Mouse (Mus musculus): ENCODE data around the gene Egfl8. TPM values are rescaled to one million over a fixed set of nuclear protein-coding genes. Genes with fewer than 3 reads are reported as not detected.

Gene Egfl8
- polyA plus RNA-seq, 1 experiment from 2014 or later = 3.1 TPM

- H3K4me3 ChIP-seq (ENCODE audit: low read depth, low read length) = peak within 1 kb of the TSS; percentile 97
- H3K4me2 ChIP-seq (ENCODE audit: low read depth, low read length) = peak within 1 kb of the TSS; percentile 83
- H3K9ac ChIP-seq (replicated peaks; ENCODE audit: low read length) = peak within 1 kb of the TSS; percentile 94
- DNase-seq (ENCODE audit: low spot score) (peak; percentile 98), ATAC-seq (replicated peaks; ENCODE audit: insufficient number of reproducible peaks, low FRiP score, low TSS enrichment, low read depth) (peak; percentile 95)
- no peaks in the 10 kb centered on the region for H3K9me3 ChIP-seq (replicated peaks; ENCODE audit: control insufficient read depth, low read length)
- H3K27ac ChIP-seq (replicated peaks; ENCODE audit: low read depth, low read length) = 0 out of 2 replicates have a peak within 1 kb of the TSS, but pooled peaks have one; percentile 63
- no peaks in the 10 kb centered on the region for H3K27me3 ChIP-seq (ENCODE audit: control insufficient read depth, insufficient read depth, low read length)
- H3K4me1 ChIP-seq (ENCODE audit: control insufficient read depth, insufficient read depth, low read length) = peaks cover 5% of the 10 kb centered on the region; the same call in 1 of the 2 replicates
- peaks cover 7% of the 10 kb centered on the region for H3K36me3 ChIP-seq (replicated peaks; ENCODE audit: control insufficient read depth, insufficient read depth, low read depth, low read length)
- 2% methylated on average over 62 of the region's 66 CpGs for WGBS
Observed at GRCm38 (mm10) chr17:34646906-34647787, 31.4 kb upstream of the Egfl8 start, which contains the start of gene Atf6b. TSS of gene Atf6b (plus strand) at chr17:34647146.

GRCm38 (mm10) chr17:34645831-34646511, 30.2 kb upstream of the Egfl8 start:
- ATAC-seq (replicated peaks; ENCODE audit: insufficient number of reproducible peaks, low FRiP score, low TSS enrichment, low read depth) = no peak
- Histone ChIP-seq H3K4me2 (ENCODE audit: low read depth, low read length) (no peak overlapping the region), H3K27ac (replicated peaks; ENCODE audit: low read depth, low read length) (no peak overlapping the region)

GRCm38 (mm10) chr17:34645256-34645829, 29.6 kb upstream of the Egfl8 start:
- H3K27me3 ChIP-seq (ENCODE audit: control insufficient read depth, insufficient read depth, low read length) = no peaks in the 10 kb centered on the region
- no peaks in the 10 kb centered on the region for H3K9me3 ChIP-seq (replicated peaks; ENCODE audit: control insufficient read depth, low read length)
- ATAC-seq (replicated peaks; ENCODE audit: insufficient number of reproducible peaks, low FRiP score, low TSS enrichment, low read depth) (no peak), DNase-seq (ENCODE audit: low spot score) (no peak)
- peak overlapping the region; percentile 61 for H3K9ac ChIP-seq (replicated peaks; ENCODE audit: low read length)
- no peaks in the 10 kb centered on the region for H3K36me3 ChIP-seq (replicated peaks; ENCODE audit: control insufficient read depth, insufficient read depth, low read depth, low read length)
- H3K4me1 ChIP-seq (ENCODE audit: control insufficient read depth, insufficient read depth, low read length) = peaks cover 5% of the 10 kb centered on the region; the same call in 1 of the 2 replicates
- no peak overlapping the region for H3K27ac ChIP-seq (replicated peaks; ENCODE audit: low read depth, low read length)
- peak overlapping the region; percentile 48 for H3K4me3 ChIP-seq (ENCODE audit: low read depth, low read length)
- peak overlapping the region; percentile 34 for H3K4me2 ChIP-seq (ENCODE audit: low read depth, low read length)
- WGBS = 40% methylated on average over 10 of the region's 10 CpGs

More at GRCm38 (mm10) chr17:34645831-34646511, 30.2 kb upstream of the Egfl8 start:
- H3K9ac ChIP-seq (replicated peaks; ENCODE audit: low read length) = no peak overlapping the region
- no peaks in the 10 kb centered on the region for H3K9me3 ChIP-seq (replicated peaks; ENCODE audit: control insufficient read depth, low read length)
- peaks cover 3% of the 10 kb centered on the region for H3K36me3 ChIP-seq (replicated peaks; ENCODE audit: control insufficient read depth, insufficient read depth, low read depth, low read length)
- no peaks in the 10 kb centered on the region for H3K27me3 ChIP-seq (ENCODE audit: control insufficient read depth, insufficient read depth, low read length)
- DNase-seq (ENCODE audit: low spot score) = no peak
- H3K4me1 ChIP-seq (ENCODE audit: control insufficient read depth, insufficient read depth, low read length) = peaks cover 5% of the 10 kb centered on the region; the same call in 1 of the 2 replicates
- H3K4me3 ChIP-seq (ENCODE audit: low read depth, low read length) = no peak overlapping the region
- 88% methylated on average over 30 of the region's 30 CpGs for WGBS

GRCm38 (mm10) chr17:34644608-34645007, 28.8 kb upstream of the Egfl8 start, which contains the start of gene Fkbpl:
TSS of gene Fkbpl (plus strand) at chr17:34644764.
- no peaks in the 10 kb centered on the region for H3K27me3 ChIP-seq (ENCODE audit: control insufficient read depth, insufficient read depth, low read length)
- no peak within 1 kb of the TSS for H3K27ac ChIP-seq (replicated peaks; ENCODE audit: low read depth, low read length)
- no peaks in the 10 kb centered on the region for H3K36me3 ChIP-seq (replicated peaks; ENCODE audit: control insufficient read depth, insufficient read depth, low read depth, low read length)
- H3K9me3 ChIP-seq (replicated peaks; ENCODE audit: control insufficient read depth, low read length) = no peaks in the 10 kb centered on the region
- peak within 1 kb of the TSS; percentile 61 for H3K9ac ChIP-seq (replicated peaks; ENCODE audit: low read length)
- peak; percentile 24 for ATAC-seq (replicated peaks; ENCODE audit: insufficient number of reproducible peaks, low FRiP score, low TSS enrichment, low read depth)
- peaks cover 5% of the 10 kb centered on the region; the same call in 1 of the 2 replicates for H3K4me1 ChIP-seq (ENCODE audit: control insufficient read depth, insufficient read depth, low read length)
- peak; percentile 99 for DNase-seq (ENCODE audit: low spot score)
- H3K4me2 ChIP-seq (ENCODE audit: low read depth, low read length) = peak within 1 kb of the TSS; percentile 34
- peak within 1 kb of the TSS; percentile 48 for H3K4me3 ChIP-seq (ENCODE audit: low read depth, low read length)
- under 1% methylated on average over 16 of the region's 16 CpGs for WGBS

- DNase-seq (ENCODE audit: low spot score) = no peak
- Histone ChIP-seq H3K9me3 (replicated peaks; ENCODE audit: control insufficient read depth, low read length) (no peaks in the 10 kb centered on the region), H3K4me3 (ENCODE audit: low read depth, low read length) (no peak overlapping the region), H3K27ac (replicated peaks; ENCODE audit: low read depth, low read length) (no peak overlapping the region), H3K9ac (replicated peaks; ENCODE audit: low read length) (no peak overlapping the region), H3K4me1 (ENCODE audit: control insufficient read depth, insufficient read depth, low read length) (peaks cover 5% of the 10 kb centered on the region; the same call in 1 of the 2 replicates), H3K27me3 (ENCODE audit: control insufficient read depth, insufficient read depth, low read length) (no peaks in the 10 kb centered on the region), H3K4me2 (ENCODE audit: low read depth, low read length) (no peak overlapping the region), H3K36me3 (replicated peaks; ENCODE audit: control insufficient read depth, insufficient read depth, low read depth, low read length) (no peaks in the 10 kb centered on the region)
- no peak for ATAC-seq (replicated peaks; ENCODE audit: insufficient number of reproducible peaks, low FRiP score, low TSS enrichment, low read depth)
- 86% methylated on average over 10 of the region's 10 CpGs for WGBS
Observed at GRCm38 (mm10) chr17:34643944-34644343, 28.2 kb upstream of the Egfl8 start.

- no peak overlapping the region for H3K9ac ChIP-seq (replicated peaks; ENCODE audit: low read length)
- no peaks in the 10 kb centered on the region for H3K36me3 ChIP-seq (replicated peaks; ENCODE audit: control insufficient read depth, insufficient read depth, low read depth, low read length)
- no peak overlapping the region for H3K4me3 ChIP-seq (ENCODE audit: low read depth, low read length)
- no peak for DNase-seq (ENCODE audit: low spot score)
- no peak overlapping the region for H3K27ac ChIP-seq (replicated peaks; ENCODE audit: low read depth, low read length)
- H3K4me2 ChIP-seq (ENCODE audit: low read depth, low read length) = no peak overlapping the region
- no peak for ATAC-seq (replicated peaks; ENCODE audit: insufficient number of reproducible peaks, low FRiP score, low TSS enrichment, low read depth)
- no peaks in the 10 kb centered on the region for H3K9me3 ChIP-seq (replicated peaks; ENCODE audit: control insufficient read depth, low read length)
- WGBS = 87% methylated on average over 4 of the region's 4 CpGs
- H3K27me3 ChIP-seq (ENCODE audit: control insufficient read depth, insufficient read depth, low read length) = no peaks in the 10 kb centered on the region
- peaks cover 5% of the 10 kb centered on the region; the same call in 1 of the 2 replicates for H3K4me1 ChIP-seq (ENCODE audit: control insufficient read depth, insufficient read depth, low read length)
Observed at GRCm38 (mm10) chr17:34643379-34643778, 27.6 kb upstream of the Egfl8 start.

- Histone ChIP-seq H3K4me1 (ENCODE audit: control insufficient read depth, insufficient read depth, low read length) (no peaks in the 10 kb centered on the region), H3K9ac (replicated peaks; ENCODE audit: low read length) (no peak overlapping the region), H3K27me3 (ENCODE audit: control insufficient read depth, insufficient read depth, low read length) (no peaks in the 10 kb centered on the region), H3K9me3 (replicated peaks; ENCODE audit: control insufficient read depth, low read length) (no peaks in the 10 kb centered on the region), H3K4me2 (ENCODE audit: low read depth, low read length) (no peak overlapping the region), H3K36me3 (replicated peaks; ENCODE audit: control insufficient read depth, insufficient read depth, low read depth, low read length) (no peaks in the 10 kb centered on the region), H3K27ac (replicated peaks; ENCODE audit: low read depth, low read length) (no peak overlapping the region), H3K4me3 (ENCODE audit: low read depth, low read length) (no peak overlapping the region)
- DNase-seq (ENCODE audit: low spot score) (no peak), ATAC-seq (replicated peaks; ENCODE audit: insufficient number of reproducible peaks, low FRiP score, low TSS enrichment, low read depth) (no peak)
- 79% methylated on average over 3 of the region's 3 CpGs for WGBS
Observed at GRCm38 (mm10) chr17:34641945-34642344, 26.2 kb upstream of the Egfl8 start.
